Mouse (Mus musculus) limb, embryonic 14.5 days (tissue): ENCODE measurements at regions not wholly inside any gene's neighbourhood (a gene's known extent, or its start where the extent isn't known, plus 50 kb on each side); places are given as distances from the start of the nearest gene placed in this dataset.

Experiments
- ATAC-seq: fragments of 200-750 bp; cut with Nextera tagmentation; 2 replicates; pipeline ENCODE4 v1.8.0; 2017; ENCODE audit warnings: low read depth, moderate number of reproducible peaks, moderate TSS enrichment; ENCODE audit not compliant: low FRiP score
- DNase-seq: peaks from one replicate; pipeline ENCODE4 v3.0.0-alpha.2; 2015; ENCODE audit warnings: low spot score
- H3K27ac ChIP-seq: fragments of 300-500 bp; sonication (generic); replicated peaks from 2 replicates; pipeline ENCODE4 v1.5.1; 2014; ENCODE audit warnings: low read depth, mild to moderate bottlenecking, low read length, moderate library complexity, mixed read lengths
- H3K27me3 ChIP-seq: fragments of 300-500 bp; sonication (generic); 2 replicates; pipeline ENCODE4 v1.6.1; 2014; ENCODE audit warnings: low read length, mixed read lengths; ENCODE audit not compliant: control insufficient read depth, insufficient read depth
- H3K36me3 ChIP-seq: fragments of 300-500 bp; sonication (generic); 2 replicates; pipeline ENCODE4 v1.6.1; 2014; ENCODE audit warnings: mild to moderate bottlenecking, low read length, moderate library complexity, mixed read lengths; ENCODE audit not compliant: control insufficient read depth, insufficient read depth
- H3K4me1 ChIP-seq: fragments of 300-500 bp; sonication (generic); 2 replicates; pipeline ENCODE4 v1.6.1; 2014; ENCODE audit warnings: antibody characterized with exemption, low read length, mixed read lengths; ENCODE audit not compliant: control insufficient read depth, insufficient read depth
- H3K4me2 ChIP-seq: fragments of 300-500 bp; sonication (generic); replicated peaks from 2 replicates; pipeline ENCODE4 v1.6.1; 2014; ENCODE audit warnings: low read depth, mild to moderate bottlenecking, low read length, moderate library complexity; ENCODE audit not compliant: severe bottlenecking
- H3K4me3 ChIP-seq: fragments of 300-500 bp; sonication (generic); replicated peaks from 2 replicates; pipeline ENCODE4 v1.5.1; 2014; ENCODE audit warnings: low read length
- H3K9ac ChIP-seq: fragments of 300-500 bp; sonication (generic); 2 replicates; pipeline ENCODE4 v1.6.1; 2014; ENCODE audit warnings: mild to moderate bottlenecking, low read depth, low read length, moderate library complexity; ENCODE audit not compliant: severe bottlenecking
- H3K9me3 ChIP-seq: fragments of 300-500 bp; sonication (generic); 2 replicates; pipeline ENCODE4 v1.6.1; 2016; ENCODE audit warnings: low read length; ENCODE audit not compliant: control insufficient read depth
- POLR2A ChIP-seq: fragments of 200-500 bp; IDR thresholded peaks from 2 replicates; pipeline ENCODE4 v1.8.0; 2012; ENCODE audit warnings: inconsistent platforms, mild to moderate bottlenecking, moderate library complexity, borderline replicate concordance; ENCODE audit not compliant: insufficient read depth, insufficient read length; ENCODE audit errors: extremely low read depth
- WGBS: fragments of 180-500 bp; shearing (Covaris S2); extraction: QIAGEN DNeasy Blood & Tissue Kit; methylation state at CpG from one replicate; pipeline ENCODE4 v1.1.7; 2014; 5-methylcytosine and 5-hydroxymethylcytosine counted together

GRCm38 (mm10) chr19:54112691-54113090 lies 68.7 kb downstream of the Adra2a start:
- 77% methylated on average over 3 of the region's 3 CpGs for WGBS

GRCm38 (mm10) chr19:54113421-54113820 lies 69.5 kb downstream of the Adra2a start:
- no peak overlapping the region for H3K4me2 ChIP-seq
- 73% methylated on average over 6 of the region's 6 CpGs for WGBS
- no peaks in the 10 kb centered on the region for H3K36me3 ChIP-seq
- H3K27ac ChIP-seq, result no peak overlapping the region
- no peak overlapping the region for H3K9ac ChIP-seq
- no peak overlapping the region for H3K4me3 ChIP-seq
- H3K9me3 ChIP-seq, result no peaks in the 10 kb centered on the region
- DNase-seq (no peak), ATAC-seq (no peak)
- 0 out of 2 replicates have a peak, but pooled peaks cover 3% of the 10 kb centered on the region for H3K27me3 ChIP-seq
- H3K4me1 ChIP-seq, result no peaks in the 10 kb centered on the region
- TF ChIP-seq POLR2A, result no peak

More at GRCm38 (mm10) chr19:54112691-54113090, 68.7 kb downstream of the Adra2a start:
- Histone ChIP-seq H3K36me3 (no peaks in the 10 kb centered on the region), H3K27me3 (0 out of 2 replicates have a peak, but pooled peaks cover 3% of the 10 kb centered on the region), H3K27ac (no peak overlapping the region), H3K9ac (no peak overlapping the region), H3K4me1 (no peaks in the 10 kb centered on the region), H3K4me3 (no peak overlapping the region), H3K9me3 (no peaks in the 10 kb centered on the region), H3K4me2 (no peak overlapping the region)
- DNase-seq (no peak), ATAC-seq (no peak)
- no peak for TF ChIP-seq POLR2A

- H3K36me3 ChIP-seq, result no peaks in the 10 kb centered on the region
- no peak overlapping the region for H3K27ac ChIP-seq
- H3K4me3 ChIP-seq, result peak overlapping the region; percentile 46
- H3K9ac ChIP-seq, result peak overlapping the region; percentile 29; the same call in 1 of the 2 replicates
- no peaks in the 10 kb centered on the region for H3K9me3 ChIP-seq
- H3K4me2 ChIP-seq, result peak overlapping the region; percentile 65
- WGBS, result 8% methylated on average over 22 of the region's 22 CpGs
- DNase-seq (no peak), ATAC-seq (peak; percentile 67; the same call in 1 of the 2 replicates)
- no peak for TF ChIP-seq POLR2A
- H3K27me3 ChIP-seq, result 0 out of 2 replicates have a peak, but pooled peaks cover 3% of the 10 kb centered on the region
- H3K4me1 ChIP-seq, result no peaks in the 10 kb centered on the region
These were observed 70.8 kb downstream of the Adra2a start for GRCm38 (mm10) chr19:54114588-54115317.

- Histone ChIP-seq H3K4me3 (peak overlapping the region; percentile 46), H3K4me1 (no peaks in the 10 kb centered on the region), H3K27me3 (0 out of 2 replicates have a peak, but pooled peaks cover 3% of the 10 kb centered on the region), H3K27ac (no peak overlapping the region), H3K9me3 (no peaks in the 10 kb centered on the region), H3K9ac (no peak overlapping the region), H3K4me2 (peak overlapping the region; percentile 65), H3K36me3 (no peaks in the 10 kb centered on the region)
- no peak for DNase-seq
- ATAC-seq, result no peak
- no peak for TF ChIP-seq POLR2A
- WGBS, result 53% methylated on average over 4 of the region's 4 CpGs
These were observed 71.4 kb downstream of the Adra2a start for GRCm38 (mm10) chr19:54115335-54115734.

- 72% methylated on average over 4 of the region's 4 CpGs for WGBS
- Histone ChIP-seq H3K4me1 (no peaks in the 10 kb centered on the region), H3K9ac (no peak overlapping the region), H3K9me3 (no peaks in the 10 kb centered on the region), H3K4me3 (no peak overlapping the region), H3K4me2 (no peak overlapping the region), H3K36me3 (no peaks in the 10 kb centered on the region), H3K27ac (no peak overlapping the region), H3K27me3 (0 out of 2 replicates have a peak, but pooled peaks cover 3% of the 10 kb centered on the region)
- ATAC-seq, result no peak
- TF ChIP-seq POLR2A, result no peak
- DNase-seq, result no peak
These were observed 72.9 kb downstream of the Adra2a start for GRCm38 (mm10) chr19:54116829-54117228.
